Mouse (Mus musculus) E14TG2a.4 (cell line): ENCODE measurements around the gene Tpra1.
A peak's percentile ranks its signal among the peaks of the same experiment; 100 is the strongest.

Experiments used
- H3K27me3 ChIP-seq: 2 replicates; pipeline ENCODE4 v1.6.1; 2014; ENCODE audit warnings: low read length, control low read depth; ENCODE audit not compliant: insufficient read depth
- H3K36me3 ChIP-seq: 2 replicates; pipeline ENCODE4 v1.6.1; 2014; ENCODE audit warnings: low read length, control low read depth; ENCODE audit not compliant: insufficient read depth
- H3K4me1 ChIP-seq: replicated peaks from 2 replicates; pipeline ENCODE4 v1.6.1; 2014; ENCODE audit warnings: low read depth, low read length, control low read depth
- H3K4me3 ChIP-seq: replicated peaks from 2 replicates; pipeline ENCODE4 v1.5.1; 2014; ENCODE audit warnings: mild to moderate bottlenecking, low read length
- H3K9me3 ChIP-seq: 2 replicates; pipeline ENCODE4 v1.6.1; 2014; ENCODE audit warnings: low read length, control low read depth
- CTCF ChIP-seq: conservative IDR thresholded peaks from 2 replicates; pipeline ENCODE4 v1.5.1; 2014; ENCODE audit warnings: low read length
- NANOG ChIP-seq: IDR thresholded peaks from 2 replicates; pipeline ENCODE4 v1.6.1; 2014; ENCODE audit warnings: borderline replicate concordance, low read length, mixed read lengths
- POU5F1 ChIP-seq: IDR thresholded peaks from 2 replicates; pipeline ENCODE4 v1.6.1; 2014; ENCODE audit warnings: low read length, borderline replicate concordance

The Tpra1 gene

DNA sequence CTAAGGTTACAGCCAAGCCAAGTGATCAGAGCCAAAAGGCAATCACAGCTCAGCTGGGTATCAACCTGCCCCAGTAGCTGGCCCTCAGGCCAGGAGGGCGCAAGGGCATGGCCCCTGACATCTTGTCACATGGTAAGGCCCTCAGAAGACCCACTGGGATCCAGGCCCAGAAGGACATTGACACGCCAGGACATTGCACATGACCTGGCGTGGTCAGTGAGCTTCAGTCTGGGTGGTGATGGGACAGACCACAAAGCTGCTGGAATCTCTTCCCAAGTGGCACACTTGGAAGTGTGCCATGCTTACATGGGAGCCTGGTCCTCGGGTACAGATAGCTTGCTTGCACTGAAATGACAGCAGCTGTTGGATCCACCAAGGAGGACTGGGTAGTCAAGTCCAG lies 11.0 kb downstream of the Tpra1 start:
- Histone ChIP-seq H3K27me3 (peaks cover 9% of the 10 kb centered on the region), H3K36me3 (peaks cover 36% of the 10 kb centered on the region), H3K9me3 (no peaks in the 10 kb centered on the region), H3K4me3 (no peak overlapping the region), H3K4me1 (peaks cover 14% of the 10 kb centered on the region)
- TF ChIP-seq CTCF (no peak), NANOG (no peak), POU5F1 (no peak)

DNA sequence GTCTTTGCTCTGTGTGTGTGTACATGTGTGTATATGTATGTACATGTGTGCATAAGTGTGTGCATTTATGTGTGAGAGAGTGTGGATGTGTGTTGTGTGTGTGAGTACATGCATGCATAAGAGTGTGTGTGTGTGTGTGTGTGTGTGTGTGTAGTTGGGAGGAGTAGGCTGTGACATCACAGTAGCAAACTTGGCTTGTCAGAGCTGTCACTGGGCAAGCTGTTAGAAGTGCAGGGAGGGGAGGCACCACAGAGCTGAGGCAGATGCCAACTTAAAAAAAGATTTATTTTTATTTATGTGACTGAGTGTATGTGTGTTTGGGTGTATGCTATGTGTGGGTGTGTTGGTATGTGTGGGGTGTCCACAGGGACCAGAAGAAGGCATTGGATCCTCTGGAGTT lies 11.4 kb downstream of the Tpra1 start:
- Histone ChIP-seq H3K4me3 (no peak overlapping the region), H3K4me1 (peaks cover 14% of the 10 kb centered on the region), H3K9me3 (no peaks in the 10 kb centered on the region), H3K36me3 (peaks cover 32% of the 10 kb centered on the region), H3K27me3 (peaks cover 13% of the 10 kb centered on the region)
- no peak for TF ChIP-seq CTCF
- no peak for TF ChIP-seq NANOG
- no peak for TF ChIP-seq POU5F1

DNA sequence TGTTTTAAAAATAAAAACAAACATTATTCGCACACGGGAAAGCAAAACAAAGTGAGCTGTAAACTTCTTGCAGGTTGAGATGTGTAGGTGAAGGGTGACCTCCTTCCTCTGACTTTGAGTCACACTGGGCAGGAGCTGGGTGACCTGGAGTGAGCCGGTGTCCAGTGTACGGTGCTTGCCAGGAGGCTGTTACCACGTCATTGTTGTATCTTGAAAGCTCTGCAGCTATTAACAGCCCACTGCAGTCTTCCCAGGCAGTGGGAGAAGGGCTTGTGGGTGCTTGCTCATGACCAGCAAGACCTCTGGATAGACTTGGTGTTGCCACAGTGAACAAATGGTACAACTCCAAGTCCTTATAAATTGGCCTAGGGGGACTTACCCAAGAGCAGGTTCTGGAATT lies 12.7 kb downstream of the Tpra1 start:
- H3K27me3 ChIP-seq, result peaks cover 21% of the 10 kb centered on the region
- peaks cover 14% of the 10 kb centered on the region for H3K4me1 ChIP-seq
- H3K9me3 ChIP-seq, result no peaks in the 10 kb centered on the region
- TF ChIP-seq NANOG, result no peak
- no peak for TF ChIP-seq CTCF
- TF ChIP-seq POU5F1, result no peak
- peaks cover 20% of the 10 kb centered on the region for H3K36me3 ChIP-seq
- H3K4me3 ChIP-seq, result no peak overlapping the region

DNA sequence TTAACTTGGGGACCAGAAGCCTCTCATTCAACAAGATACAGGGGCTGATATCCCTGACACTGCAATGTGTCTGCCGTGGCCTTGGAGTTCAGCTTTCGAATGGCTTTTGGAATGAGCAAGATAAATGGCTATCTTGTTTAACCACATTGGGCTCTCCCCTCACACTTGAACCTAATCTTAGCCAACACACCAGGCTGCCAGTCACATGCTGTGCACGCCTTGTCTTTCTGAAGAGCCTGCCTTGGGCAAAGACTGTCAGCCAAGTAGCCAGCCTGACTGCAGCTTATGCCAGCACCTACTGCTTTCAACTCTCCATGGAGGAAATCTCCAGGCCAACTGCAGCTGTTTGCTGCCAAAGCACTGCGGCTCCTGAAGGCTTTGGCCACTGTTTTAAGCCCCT lies 13.5 kb downstream of the Tpra1 start:
- H3K9me3 ChIP-seq, result no peaks in the 10 kb centered on the region
- peaks cover 13% of the 10 kb centered on the region for H3K36me3 ChIP-seq
- TF ChIP-seq NANOG, result no peak
- TF ChIP-seq CTCF, result no peak
- no peak for TF ChIP-seq POU5F1
- H3K4me1 ChIP-seq, result peaks cover 14% of the 10 kb centered on the region
- peaks cover 25% of the 10 kb centered on the region for H3K27me3 ChIP-seq
- no peak overlapping the region for H3K4me3 ChIP-seq

DNA sequence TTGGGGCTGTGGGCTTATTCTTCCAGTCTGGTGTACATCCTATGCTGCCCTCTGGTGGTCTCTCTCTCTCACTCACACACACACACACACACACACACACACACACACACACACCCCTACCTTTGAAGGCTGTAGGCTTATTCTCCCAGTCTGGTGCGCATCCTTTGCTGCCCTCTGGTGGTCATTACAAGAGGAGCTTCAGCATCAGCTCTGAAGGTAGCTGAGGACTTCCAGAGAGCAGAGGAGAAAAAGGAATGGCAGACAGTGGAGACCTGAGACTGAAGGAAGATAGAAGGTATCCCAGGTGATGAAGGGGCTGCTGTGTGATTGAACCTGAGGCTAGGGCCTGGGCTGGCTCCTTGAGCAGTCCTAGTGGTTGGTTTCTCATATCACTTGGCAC lies 14.1 kb downstream of the Tpra1 start:
- TF ChIP-seq CTCF (peak; percentile 69), POU5F1 (no peak), NANOG (no peak)
- Histone ChIP-seq H3K36me3 (peaks cover 7% of the 10 kb centered on the region; the same call in 1 of the 2 replicates), H3K4me3 (no peak overlapping the region), H3K9me3 (no peaks in the 10 kb centered on the region), H3K27me3 (peaks cover 29% of the 10 kb centered on the region), H3K4me1 (peaks cover 8% of the 10 kb centered on the region)

DNA sequence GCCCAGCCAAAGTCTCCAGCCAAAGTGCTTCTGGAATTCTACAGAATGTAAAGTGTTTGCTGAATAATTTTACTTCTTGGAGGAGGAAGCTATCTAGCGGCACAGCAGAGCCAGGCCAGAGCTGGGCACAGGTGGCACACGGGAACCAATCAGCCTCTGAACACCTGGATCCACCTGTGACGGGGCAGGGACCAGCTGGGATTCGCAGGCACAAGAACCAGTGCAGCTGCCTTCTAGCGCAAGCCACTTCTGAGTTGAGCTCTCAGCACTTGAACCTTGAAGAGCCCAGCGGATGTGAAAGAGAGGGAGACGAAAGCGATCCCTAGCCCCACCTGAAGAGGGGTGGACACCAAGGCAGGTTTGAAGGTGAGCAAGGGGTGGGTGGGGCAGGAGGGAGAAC lies 16.8 kb downstream of the Tpra1 start:
- peaks cover 38% of the 10 kb centered on the region for H3K27me3 ChIP-seq
- no peaks in the 10 kb centered on the region for H3K36me3 ChIP-seq
- H3K9me3 ChIP-seq, result peaks cover 7% of the 10 kb centered on the region
- TF ChIP-seq CTCF (no peak), NANOG (no peak), POU5F1 (no peak)
- no peaks in the 10 kb centered on the region; the same call in none of the 2 replicates for H3K4me1 ChIP-seq
- no peak overlapping the region for H3K4me3 ChIP-seq

DNA sequence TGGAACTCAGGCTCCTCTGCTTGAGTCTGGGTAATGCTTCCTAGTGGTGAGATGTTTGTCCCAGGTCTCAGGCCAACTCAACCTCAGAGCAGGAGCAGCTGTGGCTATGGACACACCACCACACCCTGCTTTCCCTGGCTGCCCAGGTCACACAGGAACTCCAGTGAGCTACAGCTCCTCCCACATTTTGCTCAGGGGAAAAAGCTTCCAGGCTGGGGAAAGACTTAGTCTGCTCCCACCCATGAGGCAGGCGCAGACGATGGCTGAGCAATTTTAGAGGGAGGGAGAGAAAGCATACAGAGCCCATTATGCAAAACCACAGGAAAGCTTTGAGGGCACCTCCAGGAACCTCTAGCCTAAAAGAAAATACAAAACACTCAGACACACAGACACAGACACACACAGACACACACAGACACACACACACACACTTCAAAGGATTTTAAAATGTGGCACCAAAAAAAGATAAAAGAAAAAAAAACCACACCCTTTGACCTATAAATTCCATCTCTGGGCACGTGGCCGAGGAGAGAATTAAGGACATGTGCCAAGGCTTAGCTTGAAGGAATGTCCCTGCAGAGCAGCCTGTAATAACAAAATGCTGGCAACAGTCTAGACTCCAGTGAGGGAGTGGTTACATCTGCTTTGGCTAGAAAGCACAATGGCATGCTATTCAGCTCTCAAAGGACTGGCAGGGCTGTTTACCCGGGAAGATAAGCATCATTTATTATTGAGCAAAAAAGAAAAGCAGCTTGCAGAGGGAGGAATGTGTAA lies 22.6 kb downstream of the Tpra1 start:
- peaks cover 37% of the 10 kb centered on the region for H3K4me1 ChIP-seq
- no peaks in the 10 kb centered on the region for H3K36me3 ChIP-seq
- TF ChIP-seq CTCF (no peak), NANOG (no peak), POU5F1 (no peak)
- H3K27me3 ChIP-seq, result peaks cover 52% of the 10 kb centered on the region
- no peak overlapping the region for H3K4me3 ChIP-seq
- H3K9me3 ChIP-seq, result peaks cover 7% of the 10 kb centered on the region

DNA sequence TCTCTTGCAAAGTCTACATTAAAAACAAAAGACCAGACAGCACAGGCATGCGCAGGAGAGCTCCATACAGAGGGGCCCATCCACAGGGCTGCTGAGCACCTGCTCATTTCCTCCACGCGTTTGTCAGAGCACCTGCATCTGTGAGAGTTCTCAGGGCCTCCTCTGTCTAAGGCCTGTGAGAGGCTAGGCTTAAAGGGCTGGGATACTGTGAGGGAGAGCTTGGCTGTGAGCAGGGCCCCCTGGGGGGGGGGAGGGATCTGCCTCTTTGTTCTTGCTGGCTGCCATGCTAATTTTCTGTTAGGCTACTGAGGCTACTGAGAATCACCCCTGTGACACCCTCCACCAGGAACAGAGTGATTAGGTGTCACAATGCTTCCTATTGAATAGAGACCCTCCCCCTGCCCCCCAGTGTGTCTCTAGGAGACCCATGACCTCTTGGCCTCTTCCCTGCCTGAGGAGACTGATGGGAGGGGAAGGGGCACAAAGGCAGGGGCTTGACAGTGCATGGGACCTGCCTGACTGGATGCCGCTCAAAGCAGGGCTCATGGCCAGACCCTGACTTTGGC lies 23.7 kb downstream of the Tpra1 start:
- no peak for TF ChIP-seq CTCF
- peak; percentile 61; the same call in 1 of the 2 replicates for TF ChIP-seq NANOG

DNA sequence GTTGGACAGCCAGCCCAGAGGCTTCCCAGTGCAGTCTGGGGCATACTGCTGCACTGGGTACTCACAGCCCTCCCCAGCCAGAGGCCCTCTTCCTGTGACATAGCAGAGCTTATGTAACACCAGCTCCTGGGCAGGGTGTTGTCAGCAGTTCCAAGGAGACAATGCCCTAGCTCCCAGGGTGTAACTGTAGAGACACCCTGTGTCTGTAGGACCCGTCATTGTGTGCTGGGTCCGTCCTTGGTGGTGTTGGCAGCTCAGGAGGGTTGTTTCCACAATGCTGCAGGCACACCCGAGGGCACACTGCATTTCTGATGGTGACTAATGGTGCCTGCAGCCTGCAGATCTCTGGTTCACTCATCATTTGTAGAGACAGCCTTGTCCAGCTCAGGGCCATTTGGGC lies 24.8 kb downstream of the Tpra1 start:
- H3K9me3 ChIP-seq, result peaks cover 7% of the 10 kb centered on the region
- no peak for TF ChIP-seq NANOG
- TF ChIP-seq POU5F1, result no peak
- no peak for TF ChIP-seq CTCF
- H3K4me3 ChIP-seq, result no peak overlapping the region
- peaks cover 60% of the 10 kb centered on the region for H3K27me3 ChIP-seq
- peaks cover 37% of the 10 kb centered on the region for H3K4me1 ChIP-seq
- no peaks in the 10 kb centered on the region for H3K36me3 ChIP-seq

More for the DNA sequence above, 23.7 kb downstream of the Tpra1 start:
- H3K27me3 ChIP-seq, result peaks cover 54% of the 10 kb centered on the region
- H3K4me3 ChIP-seq, result no peak overlapping the region
- H3K4me1 ChIP-seq, result peaks cover 37% of the 10 kb centered on the region
- H3K36me3 ChIP-seq, result no peaks in the 10 kb centered on the region
- H3K9me3 ChIP-seq, result peaks cover 7% of the 10 kb centered on the region
